Mouse (Mus musculus) embryo, embryonic 10 days (tissue): ENCODE results near the gene Catsper4.

Experiments used
- DNase-seq: peaks from one replicate; pipeline ENCODE4 v3.0.0-alpha.2; 2015; ENCODE audit warnings: low spot score

Gene Catsper4

DNA sequence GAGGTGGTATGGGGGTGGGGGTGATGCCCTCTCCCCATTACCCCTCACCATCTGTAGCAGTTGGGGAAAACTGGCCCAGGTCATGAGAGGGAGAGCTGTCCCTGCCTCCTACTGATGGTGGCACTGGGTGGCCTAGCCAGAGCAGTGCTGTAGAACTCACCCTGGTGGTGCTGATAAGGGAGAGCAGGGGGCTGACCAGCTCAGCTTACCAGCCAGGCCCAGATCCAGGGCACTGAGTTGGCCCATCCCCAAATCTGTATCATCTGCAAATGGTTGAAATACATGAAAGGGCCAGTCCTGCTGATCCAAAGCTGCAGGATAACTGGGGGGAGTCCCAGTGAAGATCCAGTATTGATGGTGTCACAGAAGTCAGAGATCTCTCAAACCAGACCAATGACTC, 45.4 kb downstream of the Catsper4 start:
- no peak for DNase-seq

DNA sequence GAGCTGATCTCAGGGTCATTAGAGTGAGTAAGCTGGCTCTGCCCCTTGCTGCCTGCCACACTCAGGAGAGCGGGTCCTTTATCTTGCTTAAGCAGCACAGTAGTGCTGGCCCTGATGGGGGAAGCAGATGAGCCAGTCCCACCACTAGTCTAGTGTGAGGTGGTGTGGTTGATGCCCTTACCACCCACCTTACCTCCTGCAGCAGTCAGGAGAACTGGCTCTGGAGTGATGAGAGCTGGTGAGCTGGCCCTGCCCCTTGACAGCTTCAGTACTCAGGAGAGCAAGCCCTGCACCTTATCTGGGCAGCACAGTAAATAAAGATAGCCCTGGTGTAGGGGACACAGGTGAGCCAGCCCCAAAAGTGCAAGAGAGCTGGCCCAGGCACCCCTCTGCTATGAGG, 46.1 kb downstream of the Catsper4 start:
- DNase-seq = no peak

DNA sequence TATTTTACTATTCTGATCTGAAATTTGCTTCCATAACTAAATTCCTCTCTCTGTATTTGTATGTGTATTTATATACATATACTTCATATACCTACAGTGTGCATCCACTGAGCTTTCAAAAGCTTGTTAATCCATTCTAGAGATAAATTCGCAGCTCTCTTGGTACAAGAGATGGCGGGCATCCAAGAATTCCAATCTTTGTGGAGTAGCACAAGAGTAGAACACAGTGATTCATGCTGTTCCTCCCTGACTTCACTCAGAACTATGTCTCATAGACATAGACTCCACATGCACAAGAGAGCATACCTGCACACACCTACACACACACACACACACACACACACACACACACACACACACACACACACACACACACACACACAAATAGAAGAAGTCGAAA, 54.8 kb downstream of the Catsper4 start:
- no peak for DNase-seq

DNA sequence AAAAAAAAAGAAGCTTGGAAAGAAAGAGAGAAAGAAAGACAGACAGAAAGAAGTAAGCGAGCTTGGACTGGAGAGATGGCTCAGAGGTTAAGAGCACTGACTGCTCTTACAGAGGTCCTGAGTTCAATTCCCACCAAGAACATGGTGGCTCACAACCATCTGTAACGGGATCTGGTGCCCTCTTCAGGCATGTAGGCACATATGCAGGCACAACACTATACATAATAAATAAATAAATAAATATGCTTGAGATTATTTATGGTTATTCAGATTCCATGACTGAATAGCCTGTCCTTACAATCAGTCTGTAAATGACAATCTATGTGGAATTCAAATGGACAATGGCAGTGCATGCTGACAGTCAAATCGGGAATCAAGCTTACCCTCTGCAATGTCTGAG, 60.3 kb downstream of the Catsper4 start:
- DNase-seq = no peak

DNA sequence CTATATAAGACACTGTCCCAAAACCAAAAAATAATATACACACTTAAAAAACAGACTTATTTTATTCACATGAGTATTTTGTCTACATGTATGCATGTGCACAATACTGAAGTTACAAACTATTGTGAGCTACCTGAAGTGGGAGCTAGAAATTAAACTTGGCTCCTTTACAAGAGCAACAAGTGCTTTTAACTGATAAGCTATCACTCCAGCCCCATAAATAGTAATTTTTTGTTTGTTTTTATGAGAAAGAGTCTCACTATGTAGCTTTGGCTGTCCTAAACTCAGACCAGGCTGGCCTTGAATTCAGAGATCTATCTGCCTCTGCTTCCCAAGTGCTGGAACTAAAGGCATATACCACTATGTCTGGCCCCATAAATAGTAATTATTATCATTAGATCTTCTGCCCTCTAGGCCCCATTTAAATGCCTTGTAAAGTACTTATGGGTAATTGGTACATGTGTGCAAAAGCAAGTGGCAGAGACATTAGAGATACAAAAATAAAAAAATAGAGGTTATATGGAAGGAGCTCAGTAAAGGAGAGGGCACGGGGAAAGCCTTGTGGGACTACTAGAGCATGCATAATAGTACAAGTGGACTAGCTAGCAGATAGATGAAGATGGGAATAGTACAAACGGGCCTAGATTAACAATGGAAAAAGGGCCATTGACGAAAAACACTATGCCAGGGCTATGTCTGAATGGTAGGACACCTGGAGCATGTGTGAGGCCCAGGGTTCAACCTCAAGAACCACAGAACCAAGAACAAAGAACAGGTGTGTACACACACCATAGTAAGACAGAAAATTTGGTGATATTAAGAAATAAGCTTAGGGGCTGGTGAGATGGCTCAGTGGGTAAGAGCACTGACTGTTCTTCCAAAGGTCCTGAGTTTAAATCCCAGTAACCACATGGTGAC, 61.4 kb downstream of the Catsper4 start:
- no peak for DNase-seq

DNA sequence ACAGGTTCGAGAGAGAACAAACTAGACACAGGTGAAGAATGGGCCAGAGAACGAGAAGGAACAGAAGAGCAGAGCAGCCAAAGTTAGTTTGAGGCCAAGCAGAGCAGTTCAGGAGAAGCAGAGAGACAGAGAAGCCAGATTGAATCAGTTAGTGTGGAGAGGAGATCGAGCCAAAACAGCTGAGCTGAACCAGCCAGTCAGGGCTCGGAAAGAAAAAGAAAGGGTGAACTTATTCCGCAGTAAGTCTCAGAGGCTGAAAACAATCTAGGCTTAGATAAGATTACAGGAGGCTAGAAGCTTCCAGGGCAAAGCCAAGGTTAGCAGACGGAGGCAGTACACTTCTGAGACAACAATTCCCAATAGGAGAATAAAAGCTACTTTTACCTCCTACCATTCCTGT, 62.2 kb downstream of the Catsper4 start:
- no peak for DNase-seq

DNA sequence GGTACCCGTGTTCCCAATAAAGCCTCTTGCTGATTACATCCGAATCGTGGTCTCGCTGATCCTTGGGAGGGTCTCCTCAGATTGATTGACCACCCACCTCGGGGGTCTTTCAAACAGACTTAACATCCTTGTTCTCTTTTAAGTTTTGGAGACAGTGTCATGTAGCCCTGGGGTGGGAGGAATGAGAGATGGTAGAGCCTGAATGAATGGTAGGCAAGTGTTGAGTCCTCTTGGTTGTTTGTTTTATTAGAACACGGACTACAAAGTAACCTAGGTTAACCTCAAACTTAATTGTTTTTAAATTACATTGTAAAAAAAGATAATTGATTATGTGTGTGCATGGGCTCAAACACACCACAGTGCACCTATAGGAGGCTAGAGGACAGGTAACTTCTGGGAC, 62.6 kb downstream of the Catsper4 start:
- DNase-seq = no peak
